Mouse (Mus musculus) mesoderm, embryonic 11.5 days (tissue): ENCODE data around the gene App.

Source experiments
- DNase-seq: peaks from one replicate; pipeline ENCODE4 v3.0.0-alpha.2; 2012; ENCODE audit warnings: low read depth, low spot score

App gene

DNA sequence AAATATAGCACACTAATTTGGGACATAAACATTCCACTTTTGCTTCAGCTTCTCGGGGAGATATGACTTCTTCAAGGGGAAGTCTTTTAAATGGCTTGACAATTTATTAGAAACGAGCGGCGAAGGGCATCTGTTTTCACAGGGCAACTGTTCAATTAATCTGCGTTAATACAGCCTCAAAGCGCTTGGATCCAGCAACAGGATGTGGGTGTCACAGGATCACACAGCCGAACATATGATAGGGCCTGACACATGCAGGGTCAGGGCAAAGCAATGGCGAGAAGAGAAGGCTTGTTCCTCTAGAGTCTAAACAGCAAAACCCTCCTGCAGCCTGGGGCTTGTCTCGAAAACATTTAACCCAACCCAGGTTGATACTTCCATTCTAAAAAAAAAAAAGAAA, 22.7 kb downstream of the App start:
- no peak for DNase-seq

DNA sequence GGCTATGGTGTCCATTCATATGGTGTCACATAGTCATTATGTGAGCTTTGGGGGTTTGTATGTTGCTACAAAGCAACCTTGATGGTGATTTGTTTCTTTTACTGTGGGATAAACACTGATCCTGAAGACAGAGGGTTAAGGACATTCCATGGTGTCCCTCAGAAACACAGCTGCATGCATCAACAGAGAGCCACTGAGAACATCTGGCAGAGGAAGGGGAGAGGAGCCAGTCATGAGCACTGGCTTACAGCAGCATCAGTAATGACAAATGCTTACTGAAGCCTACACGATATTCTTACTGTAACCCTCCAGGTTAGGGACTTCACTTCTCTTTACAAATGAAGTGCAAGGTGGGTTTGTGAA, 24.1 kb downstream of the App start:
- DNase-seq, result no peak

DNA sequence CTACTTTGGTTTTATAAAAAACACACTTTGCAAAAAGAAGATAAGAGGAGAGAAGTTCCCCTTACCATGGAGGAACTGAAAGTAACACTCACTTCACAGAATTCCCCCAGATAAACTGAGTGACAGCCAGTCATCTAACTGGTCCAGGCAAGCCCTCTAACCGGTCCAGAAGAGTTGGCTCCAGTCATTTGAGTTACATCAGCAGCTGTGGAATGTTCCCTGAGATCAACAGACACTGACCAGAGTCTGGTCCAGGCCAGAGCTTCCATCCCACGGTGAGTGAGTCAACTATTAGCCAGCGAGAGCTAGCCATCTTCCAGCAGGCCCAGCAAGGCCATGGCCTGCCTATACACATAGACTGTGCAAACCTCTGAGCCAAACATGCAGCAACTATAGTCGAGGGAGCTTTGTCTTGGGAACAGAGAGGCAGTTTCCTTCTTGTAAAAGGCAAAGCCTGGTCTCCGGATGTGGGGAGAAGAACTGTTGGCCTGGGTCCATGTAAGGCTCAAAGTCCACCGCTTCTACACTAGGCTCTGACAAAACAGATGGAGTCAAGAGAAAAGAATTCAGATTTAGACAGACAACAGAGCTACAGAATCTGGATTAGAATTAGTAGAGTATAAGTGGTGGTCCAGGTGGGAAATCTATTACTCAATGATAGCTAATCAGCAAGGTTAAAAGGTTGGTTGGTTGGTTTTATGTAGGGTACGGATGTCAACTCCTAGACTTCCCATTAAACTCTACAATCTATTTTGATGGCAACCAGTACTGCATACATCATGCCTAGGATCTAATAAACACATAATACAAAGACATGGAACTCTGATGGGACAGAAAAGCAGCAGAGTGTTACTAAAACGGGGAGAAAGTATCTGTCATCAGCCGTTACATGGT, 24.7 kb downstream of the App start:
- DNase-seq, result no peak

DNA sequence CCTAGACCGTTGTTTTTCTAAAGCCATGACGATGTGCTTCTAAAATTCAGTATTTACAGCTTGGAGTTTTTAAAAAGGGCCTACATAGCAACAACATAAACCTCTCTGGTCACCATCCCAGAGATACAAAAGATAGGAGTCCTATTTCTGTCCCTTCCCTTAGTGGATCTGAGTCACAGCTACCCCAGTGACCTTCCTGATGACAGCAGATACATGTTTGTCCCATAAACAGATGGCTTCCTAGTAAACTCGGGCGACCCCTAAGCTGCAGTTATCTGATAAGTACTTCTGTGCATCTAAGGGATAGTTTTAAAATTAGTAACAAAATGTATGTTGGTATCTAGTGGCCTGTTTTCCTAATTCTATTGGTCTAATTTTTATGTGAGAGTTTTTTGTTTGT, 26.1 kb downstream of the App start:
- DNase-seq, result no peak

DNA sequence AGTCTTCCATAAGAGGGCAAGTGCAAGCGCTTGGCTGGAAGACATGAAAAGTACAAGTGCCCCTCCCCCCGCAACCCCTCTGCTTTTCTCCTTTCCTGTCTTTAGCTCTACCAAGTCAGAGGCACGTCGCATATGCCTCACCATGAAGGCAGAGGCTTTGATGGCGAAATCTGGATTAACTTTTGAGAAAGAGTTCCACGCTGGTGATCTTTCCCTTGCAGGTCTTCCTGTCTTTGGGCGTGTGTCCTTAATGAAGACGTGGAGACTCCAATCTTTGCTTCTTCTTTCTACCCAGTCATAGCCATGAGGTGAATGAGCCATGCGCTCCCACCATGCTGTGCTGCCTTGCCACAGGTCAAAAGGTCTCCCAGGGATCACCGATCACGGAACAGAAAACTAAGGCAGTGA, 27.8 kb downstream of the App start:
- DNase-seq, result no peak

DNA sequence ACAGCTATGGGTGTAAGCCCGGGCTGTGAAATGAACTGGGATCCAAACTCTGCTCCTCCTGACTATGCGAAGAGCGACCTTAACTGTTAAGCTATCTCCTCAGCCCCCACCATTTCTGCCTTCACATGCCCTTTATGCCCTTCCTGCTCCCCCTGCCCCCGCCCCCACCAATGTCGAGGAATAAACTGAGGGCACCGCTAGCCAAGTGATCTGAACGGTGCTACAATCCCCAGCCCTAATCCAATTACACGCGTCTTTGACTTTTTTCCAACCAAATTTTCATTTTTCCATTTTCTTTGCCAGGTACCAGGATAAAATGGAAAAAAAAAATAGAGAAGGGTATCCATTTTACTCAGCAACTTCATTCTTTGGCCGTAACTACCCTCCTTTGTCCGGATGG, 28.2 kb downstream of the App start:
- no peak for DNase-seq

DNA sequence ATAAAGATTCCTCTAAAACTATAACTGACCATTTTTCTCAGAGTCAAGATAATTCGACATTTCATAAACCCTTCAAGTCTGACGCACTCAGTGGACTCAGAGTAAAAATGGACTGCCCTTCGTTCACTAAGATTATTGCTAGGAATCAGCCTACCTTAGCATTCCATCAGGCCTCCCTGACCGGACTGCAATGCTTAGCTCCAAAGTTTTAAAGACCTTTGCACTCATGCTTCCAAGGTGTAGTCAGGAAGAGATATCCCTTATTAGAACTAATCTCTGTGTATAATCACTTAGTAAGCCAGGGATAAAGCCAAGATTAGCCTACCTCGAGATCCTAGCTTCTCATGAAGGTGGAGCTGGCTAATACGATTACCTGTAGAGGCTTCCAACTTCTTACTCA, 29.2 kb downstream of the App start:
- DNase-seq, result no peak

DNA sequence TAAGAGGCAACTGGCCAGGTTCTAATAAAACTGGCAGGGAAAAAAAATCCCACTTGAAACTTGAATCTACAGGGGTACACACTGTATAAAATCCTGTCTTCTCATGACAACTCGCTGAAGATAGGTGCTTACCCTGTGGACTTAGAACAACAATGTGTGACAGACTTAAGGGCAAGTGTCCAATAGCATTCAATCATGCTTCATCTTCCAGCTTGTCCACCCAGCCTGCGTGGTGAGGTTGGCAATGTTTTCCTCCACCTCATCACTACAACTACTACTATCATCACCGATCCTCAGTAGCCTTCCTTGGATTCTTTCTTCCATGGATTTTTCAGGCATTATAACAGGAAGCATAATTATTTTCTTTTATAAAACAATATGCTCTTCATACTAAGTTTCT, 29.7 kb downstream of the App start:
- no peak for DNase-seq

DNA sequence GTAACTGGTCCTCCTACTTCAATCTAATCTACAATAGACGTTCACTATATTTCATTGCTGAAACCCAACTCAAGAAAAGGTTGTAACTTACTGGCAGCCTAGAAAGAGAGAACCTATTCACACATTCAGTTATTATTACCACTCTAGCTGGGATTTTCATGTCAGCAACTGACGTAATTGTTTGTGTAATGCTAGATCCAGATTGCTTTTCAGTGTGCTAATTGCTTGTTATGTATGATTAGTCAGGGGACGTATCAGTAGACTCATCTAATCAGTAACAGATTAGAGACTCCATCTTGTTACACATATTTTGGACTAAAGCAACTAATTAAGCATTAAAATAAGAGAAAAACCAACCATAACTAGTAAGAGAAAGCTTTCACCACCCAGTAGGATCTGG, 30.4 kb downstream of the App start:
- DNase-seq, result no peak

DNA sequence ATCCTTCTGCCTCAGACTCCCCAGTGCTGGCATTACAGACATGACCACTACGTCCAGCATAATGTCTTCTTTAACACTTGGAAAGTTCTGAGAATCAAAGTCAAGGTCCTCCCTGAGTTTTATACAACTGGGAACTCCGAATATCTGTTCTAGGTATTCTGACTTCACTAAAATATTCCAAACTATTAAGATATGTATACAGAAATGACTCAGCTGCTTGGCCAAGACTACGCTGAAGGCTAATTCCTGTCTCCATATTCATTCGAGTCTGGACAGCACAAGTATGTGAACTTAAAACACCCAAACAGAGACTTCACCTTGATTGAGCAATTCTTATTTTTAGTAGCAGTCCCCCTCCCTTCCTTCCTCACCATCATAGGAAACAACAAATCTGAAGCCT, 32.2 kb downstream of the App start:
- no peak for DNase-seq

DNA sequence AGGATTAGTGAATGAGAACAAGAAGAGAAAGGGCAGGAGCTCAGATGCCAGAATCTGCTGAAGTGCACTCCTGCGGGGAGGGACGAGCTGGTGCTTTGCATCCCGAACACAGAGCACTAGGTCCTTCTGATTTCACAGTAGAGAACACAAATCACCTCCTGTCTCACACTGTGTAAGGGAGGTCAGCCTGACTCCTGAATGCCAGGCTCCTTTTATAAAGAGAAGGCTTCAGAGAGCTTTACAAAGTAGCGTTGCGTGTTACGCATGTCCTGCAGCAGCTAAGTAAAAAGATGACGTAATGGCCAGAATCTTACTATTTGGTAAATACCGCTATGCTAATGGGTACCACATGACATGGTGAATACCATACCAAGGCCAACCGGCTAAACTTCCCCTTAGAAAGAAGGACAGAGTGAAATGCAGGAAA, 34.4 kb downstream of the App start:
- DNase-seq, result peak; percentile 69

DNA sequence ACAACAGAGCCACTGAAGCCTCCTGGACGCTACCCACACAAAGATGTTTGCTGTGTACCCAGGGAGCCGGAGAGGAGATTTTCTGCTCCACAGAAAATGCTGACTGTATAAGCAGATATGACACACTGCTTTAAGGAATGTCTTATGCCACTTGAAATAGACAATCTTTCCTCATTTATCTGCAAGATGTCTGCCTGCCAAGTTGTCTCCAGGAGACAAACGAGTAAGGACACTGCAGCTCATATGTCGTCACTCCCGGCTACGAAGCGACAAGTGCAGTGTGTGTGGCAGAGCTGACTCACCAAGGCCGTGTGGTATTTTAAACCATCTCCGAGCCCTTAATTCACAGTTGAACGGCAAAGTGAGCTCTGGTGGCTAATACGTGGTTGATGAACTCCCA, 36.2 kb downstream of the App start:
- DNase-seq, result no peak

DNA sequence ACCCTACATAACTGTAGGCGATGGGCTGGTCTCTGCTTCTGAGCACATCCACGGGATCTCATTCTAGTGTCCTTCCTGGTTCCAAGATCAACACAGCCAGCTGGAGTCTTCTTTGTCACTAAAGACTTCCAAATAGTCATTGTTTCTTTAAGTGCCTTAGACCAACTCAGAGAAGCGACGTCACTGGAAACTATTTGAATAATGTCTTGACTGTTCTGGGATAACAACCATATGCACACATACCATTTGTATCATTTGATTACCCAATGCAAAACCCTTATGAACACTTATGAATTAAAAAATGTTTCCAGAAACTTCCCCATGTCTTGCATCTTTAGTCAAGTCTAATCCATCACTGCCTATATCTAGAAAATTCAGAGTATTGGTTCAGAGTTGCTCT, 37.5 kb downstream of the App start:
- DNase-seq, result no peak

DNA sequence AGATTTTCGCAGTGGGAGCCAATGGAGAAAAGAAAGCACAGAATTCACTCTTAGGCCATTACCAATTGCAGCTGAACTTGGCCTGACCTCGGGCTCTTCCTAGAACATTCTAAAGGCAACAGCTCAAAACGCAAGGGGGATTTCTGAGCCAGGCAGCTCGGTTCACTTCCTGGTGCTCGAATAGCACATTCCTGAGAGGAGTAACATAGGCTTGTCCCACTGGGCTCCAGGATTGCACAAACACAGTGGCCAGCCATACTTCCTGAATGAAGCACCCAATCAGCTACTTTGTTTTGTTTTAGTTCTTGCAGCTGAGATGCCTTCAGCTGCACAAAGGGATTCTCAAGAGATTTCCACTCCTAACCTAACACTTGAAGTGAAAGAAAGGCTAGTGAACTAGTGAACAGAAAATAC, 40.1 kb downstream of the App start:
- DNase-seq, result peak; percentile 70

DNA sequence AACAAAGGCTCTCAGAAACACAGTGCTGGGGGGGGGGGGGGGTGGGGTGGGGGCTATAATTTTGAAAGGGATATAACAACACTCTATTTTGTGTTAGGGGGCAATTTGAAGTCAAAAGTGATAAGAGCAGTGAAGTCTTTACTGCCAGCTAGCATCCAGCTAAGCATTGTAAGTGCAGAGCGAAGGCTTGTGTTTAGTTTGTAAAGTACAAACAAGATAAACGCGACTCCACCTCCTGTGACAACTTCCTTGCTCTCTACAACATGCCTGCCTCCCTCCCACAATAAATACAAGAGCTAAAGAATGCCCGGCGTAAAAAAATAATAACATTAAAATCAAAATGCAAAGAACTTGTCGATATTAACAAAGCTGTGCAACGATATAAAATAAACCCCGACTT, 40.5 kb downstream of the App start:
- DNase-seq, result no peak

DNA sequence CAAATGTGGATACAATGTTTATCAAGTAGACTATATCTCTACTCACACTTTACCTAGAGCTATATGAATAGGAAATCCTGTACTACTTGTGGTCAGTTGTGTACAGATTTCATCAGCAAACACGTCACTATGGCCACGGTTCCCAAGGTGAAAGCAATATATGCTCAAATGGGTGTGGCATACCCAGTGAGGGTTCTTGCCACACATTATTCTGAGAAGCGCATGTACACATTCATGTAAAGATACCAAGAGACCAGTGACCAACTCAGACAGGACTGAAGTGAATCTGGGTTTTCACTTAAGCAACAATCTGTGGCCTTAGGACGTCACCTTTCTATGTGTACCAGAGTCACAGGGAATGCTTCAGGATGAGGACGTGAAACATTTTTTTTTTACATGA, 41.4 kb downstream of the App start:
- DNase-seq, result no peak

DNA sequence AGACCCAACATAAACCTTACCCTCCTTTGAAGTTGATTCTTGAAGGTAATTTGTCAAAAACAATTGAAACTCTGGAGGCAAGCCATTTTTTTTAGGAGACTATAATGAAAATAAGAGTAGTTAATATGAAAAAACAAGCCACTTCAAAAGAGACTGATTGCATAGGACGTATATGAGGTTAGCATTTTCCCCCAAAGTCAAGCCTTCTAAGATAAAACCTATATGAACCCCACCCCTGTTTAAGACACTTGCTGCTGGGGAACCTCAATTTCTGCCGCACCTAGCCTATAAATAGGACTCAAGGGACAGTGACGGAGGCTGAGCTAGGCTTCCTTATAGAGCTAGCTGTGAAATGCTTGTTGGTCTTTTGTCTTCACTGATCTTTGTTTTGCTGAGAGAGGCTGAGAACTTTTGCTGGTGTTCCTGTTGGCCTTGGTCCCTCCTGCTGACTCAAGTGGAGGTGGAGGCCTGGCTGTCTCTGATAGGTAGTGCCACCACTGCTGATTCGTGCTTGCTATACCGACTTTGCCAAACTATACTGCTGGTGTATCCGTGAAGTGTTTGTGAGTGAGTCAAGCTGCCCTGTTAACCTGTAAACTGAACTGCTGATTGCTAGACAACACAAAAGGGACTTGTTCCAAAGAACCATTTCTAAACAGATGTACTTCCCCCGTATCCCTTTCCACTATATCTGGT, 42.6 kb downstream of the App start:
- no peak for DNase-seq

DNA sequence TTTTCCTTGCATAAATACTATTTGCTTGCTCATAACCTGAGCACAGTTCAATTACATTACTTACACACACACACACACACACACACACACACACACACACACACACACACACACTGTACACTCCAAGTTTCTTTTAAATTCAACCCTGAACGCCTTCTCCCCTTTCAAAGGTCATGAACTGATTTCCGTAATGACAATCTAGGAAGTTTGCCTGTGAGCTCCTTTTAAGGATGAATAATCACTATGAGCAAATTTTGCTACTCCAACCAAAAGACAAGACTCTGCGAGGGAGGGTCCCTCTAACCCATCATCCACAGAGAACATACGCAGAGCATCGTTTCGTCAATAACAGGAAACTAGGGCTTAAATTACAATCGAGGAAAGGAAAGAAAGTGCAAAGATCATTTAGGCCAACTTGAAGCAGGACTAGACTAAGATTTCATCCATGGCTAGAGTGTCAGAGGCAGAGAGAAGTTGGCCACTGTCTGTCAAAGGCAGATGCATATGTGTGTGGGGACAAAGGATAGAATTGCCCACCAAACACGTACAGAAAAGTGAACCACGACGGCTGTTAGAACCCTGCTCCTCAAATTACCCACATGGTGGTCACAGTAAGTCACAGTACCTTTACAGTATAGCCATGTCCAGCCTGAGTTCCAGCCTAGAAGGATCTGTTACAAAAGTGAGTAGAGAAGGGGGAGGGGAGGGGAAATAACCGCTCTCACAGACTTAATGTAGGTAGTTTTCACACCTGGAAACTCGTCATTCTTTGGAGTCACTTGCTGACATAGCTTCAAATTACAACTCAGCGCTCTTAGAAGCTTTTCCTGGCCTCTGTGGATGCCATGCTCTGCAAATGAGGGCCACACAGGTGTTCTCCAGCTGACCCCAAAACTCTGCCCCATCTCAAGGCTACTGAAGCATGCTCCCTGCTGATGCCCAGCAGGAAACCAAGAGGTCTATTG, 44.6 kb downstream of the App start:
- peak; percentile 53 for DNase-seq

DNA sequence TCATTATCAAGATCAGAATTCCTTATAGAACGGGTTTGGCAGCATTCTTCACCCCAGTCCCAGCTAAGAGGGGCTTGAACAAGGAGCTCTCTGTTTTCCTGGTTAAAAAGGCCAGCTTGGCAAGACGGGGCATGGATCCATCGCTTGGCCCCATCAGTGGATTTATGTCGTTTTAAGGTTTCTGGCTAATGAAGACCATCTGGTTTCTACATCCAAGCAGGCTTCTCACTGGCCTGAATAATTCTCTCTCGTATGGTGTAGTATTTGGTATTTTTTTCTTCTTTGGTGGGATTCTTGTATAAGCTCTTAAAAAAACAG, 45.3 kb downstream of the App start:
- peak; percentile 78 for DNase-seq

DNA sequence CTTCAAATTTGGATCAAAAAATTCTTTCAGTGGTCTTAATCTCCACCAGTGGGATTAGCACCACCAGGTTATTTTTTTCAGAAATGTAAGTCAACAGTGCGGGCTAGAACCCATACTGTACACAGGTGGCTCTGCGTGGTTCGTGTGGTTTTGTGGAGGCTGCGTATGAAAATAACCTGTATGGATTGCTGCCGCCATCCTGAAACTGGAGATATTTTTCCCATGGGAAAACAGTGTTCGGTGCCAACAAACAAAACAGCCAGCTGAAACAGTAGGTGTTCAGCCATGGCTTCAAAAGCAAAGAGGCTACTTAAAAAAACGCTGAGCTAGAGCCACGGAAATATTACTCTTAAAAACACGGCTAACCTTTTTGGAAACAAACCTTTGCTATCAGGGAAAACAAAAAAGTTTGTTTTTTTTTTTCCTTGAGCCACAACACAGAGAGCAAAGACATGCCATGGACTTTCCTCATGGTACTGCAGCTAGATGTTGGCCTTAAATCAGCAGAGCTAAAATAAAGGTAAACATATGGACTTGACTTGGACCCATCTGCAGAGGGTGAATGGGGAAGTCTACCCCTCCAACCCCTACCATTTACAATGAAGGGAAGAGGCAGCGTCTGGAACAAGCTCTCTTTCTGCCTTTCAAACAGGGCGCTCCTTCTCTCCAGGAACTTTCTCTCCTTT, 45.8 kb downstream of the App start:
- DNase-seq, result no peak

DNA sequence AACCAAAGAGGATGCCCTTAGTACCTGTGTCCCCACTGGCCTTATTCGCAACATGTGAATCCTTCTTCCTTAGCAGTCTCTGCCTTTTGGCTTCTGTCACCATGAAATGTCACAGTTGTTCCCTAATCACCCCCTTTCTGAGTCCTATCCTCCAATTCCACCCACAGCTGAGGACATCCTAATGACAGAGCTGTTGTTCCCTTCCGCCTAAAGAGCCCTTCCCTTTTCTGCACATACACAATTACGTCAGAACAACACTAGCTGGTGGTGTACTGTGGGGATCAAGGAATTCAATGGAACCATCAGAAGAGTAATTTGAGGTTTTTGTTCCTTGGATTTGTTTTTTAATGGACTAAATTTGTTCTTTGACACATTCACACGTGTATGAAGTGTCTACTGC, 48.9 kb downstream of the App start:
- no peak for DNase-seq

DNA sequence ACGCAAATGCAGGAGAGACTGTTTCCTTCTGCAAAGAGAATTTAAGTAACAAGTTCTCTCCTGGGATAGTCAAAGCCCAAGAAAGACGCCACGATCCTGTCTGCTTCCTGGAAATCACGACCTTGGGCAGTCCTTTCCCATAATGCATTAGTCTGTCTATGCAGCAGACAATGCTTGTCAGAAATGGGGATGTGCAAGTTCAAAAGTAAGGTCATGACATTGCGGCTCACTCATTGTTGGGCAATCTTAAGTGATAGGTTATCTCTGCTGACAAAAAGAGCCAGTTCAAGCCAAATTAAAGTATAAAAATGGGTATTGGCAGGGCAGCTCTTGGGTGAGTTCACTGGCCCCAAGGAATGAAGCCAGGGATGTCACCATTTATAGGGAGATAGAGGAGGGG, 51.6 kb downstream of the App start:
- DNase-seq, result no peak
